Mouse (Mus musculus) bone marrow, adult 2 months (tissue): ENCODE data around the gene Rpl26.

Experiments used
- CTCF ChIP-seq: fragments of 200-500 bp; IDR thresholded peaks from 2 replicates; pipeline ENCODE4 v1.5.1; 2011; ENCODE audit warnings: low read length, control low read depth; ENCODE audit not compliant: control insufficient read depth, insufficient read depth
- POLR2A ChIP-seq: fragments of 200-500 bp; IDR thresholded peaks from 2 replicates; pipeline ENCODE4 v1.6.1; 2011; ENCODE audit warnings: low read depth, mild to moderate bottlenecking, control low read depth, low read length, borderline replicate concordance; ENCODE audit not compliant: control insufficient read depth

GRCm38 (mm10) chr11:68896247-68896646, 5.1 kb upstream of the Rpl26 start:
- TF ChIP-seq POLR2A = no peak
- TF ChIP-seq CTCF = no peak
